Mouse (Mus musculus) frontal cortex, adult 2 months (tissue): ENCODE data around the gene Gm5105. TPM values are rescaled to one million over a fixed set of nuclear protein-coding genes. Genes with fewer than 3 reads are reported as not detected.
A peak's percentile ranks its signal among the peaks of the same experiment; 100 is the strongest.

ENCODE experiments used
- DNase-seq, 2 experiments: peaks; one replicate each; pipeline ENCODE4 v3.0.0; 2022; ENCODE audit warnings: low spot score in 1 of 2; ENCODE audit errors: extremely low spot score in 1 of 2
- polyA plus RNA-seq: library from polyadenylated mRNA; depleted of rRNA; stranded (reverse); fragments of >200 nt; gene quantifications from 2 replicates; pipeline ENCODE4 v1.2.3, GENCODE M21; 2012

Gm5105 gene
- polyA plus RNA-seq, 1 experiment = 0.66 TPM

GRCm38 (mm10) chr3:138069756-138070511 lies 2.7 kb upstream of the Gm5105 start:
- no peak for DNase-seq

GRCm38 (mm10) chr3:138068103-138068502 lies 915 bp upstream of the Gm5105 start:
- DNase-seq = no peak

- DNase-seq = peak in 1 of 2 experiments; percentile 58
These were observed 786 bp downstream of the Gm5105 start for GRCm38 (mm10) chr3:138066348-138066856.

GRCm38 (mm10) chr3:138065930-138066329 lies 1.3 kb downstream of the Gm5105 start:
- no peak for DNase-seq

- peak in 1 of 2 experiments; percentile 64 for DNase-seq
These were observed 2.2 kb downstream of the Gm5105 start, which contains the start of gene 1110002E22Rik for GRCm38 (mm10) chr3:138064732-138065645. TSS of gene 1110002E22Rik (plus strand) at chr3:138065052.

- DNase-seq = no peak
These were observed 3.4 kb downstream of the Gm5105 start for GRCm38 (mm10) chr3:138063731-138064329.

GRCm38 (mm10) chr3:138062673-138063072 lies 4.5 kb downstream of the Gm5105 start:
- no peak for DNase-seq

GRCm38 (mm10) chr3:138061205-138061911 lies 5.8 kb downstream of the Gm5105 start:
- no peak for DNase-seq

GRCm38 (mm10) chr3:138060429-138060828 lies 6.8 kb downstream of the Gm5105 start:
- no peak for DNase-seq

- no peak for DNase-seq
These were observed 9.0 kb downstream of the Gm5105 start for GRCm38 (mm10) chr3:138058226-138058625.

- DNase-seq = no peak
These were observed 10.2 kb downstream of the Gm5105 start for GRCm38 (mm10) chr3:138056976-138057375.

GRCm38 (mm10) chr3:138053969-138054368 lies 13.2 kb downstream of the Gm5105 start:
- DNase-seq = no peak

- no peak for DNase-seq
These were observed 15.8 kb downstream of the Gm5105 start for GRCm38 (mm10) chr3:138051431-138051830.

- DNase-seq = no peak
These were observed 16.4 kb downstream of the Gm5105 start for GRCm38 (mm10) chr3:138050772-138051171.

GRCm38 (mm10) chr3:138049555-138049954 lies 17.6 kb downstream of the Gm5105 start:
- DNase-seq = no peak

GRCm38 (mm10) chr3:138043316-138043715 lies 23.9 kb downstream of the Gm5105 start:
- no peak for DNase-seq

- DNase-seq = no peak
These were observed 25.4 kb downstream of the Gm5105 start for GRCm38 (mm10) chr3:138041591-138042301.

GRCm38 (mm10) chr3:138040938-138041337 lies 26.2 kb downstream of the Gm5105 start:
- no peak for DNase-seq

- DNase-seq = no peak
These were observed 33.2 kb downstream of the Gm5105 start for GRCm38 (mm10) chr3:138033986-138034385.

GRCm38 (mm10) chr3:138030563-138030962 lies 36.6 kb downstream of the Gm5105 start:
- no peak for DNase-seq
